In the genomic region with DNA sequence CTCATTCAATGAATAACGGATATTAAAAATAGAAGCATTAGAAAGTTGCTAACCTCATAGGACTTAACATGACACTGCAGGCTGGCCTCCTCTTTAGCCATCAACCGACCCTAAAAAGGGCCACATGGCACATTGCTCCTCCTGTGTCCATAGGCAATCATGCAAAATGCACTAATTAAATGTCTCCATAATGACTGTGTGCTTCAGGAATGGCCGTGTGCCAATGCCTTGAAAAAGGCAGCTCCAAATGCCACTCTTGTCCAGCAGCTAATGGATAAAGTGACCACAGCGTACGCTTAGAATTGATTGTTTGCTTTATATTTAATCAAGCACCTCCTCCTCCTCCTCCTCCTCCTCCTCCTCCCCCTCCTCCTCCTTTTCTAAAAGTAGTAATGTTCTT, we compare ENCODE assay signal across 17 mouse cellular contexts. TPM values are rescaled to one million over a fixed set of nuclear protein-coding genes. Genes with fewer than 3 reads are reported as not detected.
DNase-seq lines count a peak whose midpoint lies in the region.
"Had no signal": no experiment of that assay in that cellular context is flagged by ENCODE, and none has a peak within 500 bp of the region (broad histone marks: within the 10 kb centered on the region; RNA-seq: fewer than 3 reads in every experiment).

No protein-coding gene starts in this region.

- intact Hi-C loops in left cerebral cortex, postnatal 4 days (cut with DNase I) = no loop called here
- intact Hi-C loops in left cerebral cortex, postnatal 10 days (cut with DNase I) = no loop called here

- peak; percentile 50 to 63 for DNase-seq in cerebellum, postnatal 10 days
- no peak for DNase-seq in cerebellum, adult 11 months
- peak; percentile 18 to 48 for DNase-seq in cerebellum, postnatal 25 days
- DNase-seq in cerebellum, adult 8-10 months = no peak
- peak; percentile 29 for DNase-seq in left cerebral cortex, postnatal 4 days
- no peak for DNase-seq in left cerebral cortex, postnatal 10 days (ENCODE audit: extremely low spot score in 1 of 2, low spot score in 2 of 2)
- peak; percentile 51 for DNase-seq in Muller cell, postnatal 12 days (ENCODE audit: inconsistent ontology term)
- no peak for DNase-seq in frontal cortex, postnatal 14 days (ENCODE audit: low spot score in 2 of 2)
- DNase-seq: adrenal gland, adult 2 months; adrenal gland, postnatal 10 days; adrenal gland, postnatal 25 days; B cell, adult 2 months; cerebellum, adult 18-20 months; cerebellum, adult 9-11 months; forebrain, postnatal 0 days had no signal

RNA-seq across cellular contexts. Expression of a gene that starts 17.4 kb away (rescaled TPM):
- total RNA-seq in left cerebral cortex, postnatal 4 days (2021) = 10 to 100 TPM; 58.2 to 62.0 TPM
- total RNA-seq in left cerebral cortex, postnatal 10 days (2021) = 10 to 100 TPM; 39.1 to 41.5 TPM
- total RNA-seq: adrenal gland, adult 2 months; adrenal gland, postnatal 10 days; adrenal gland, postnatal 25 days; CH12.LX; G1E had no signal

Comparison
In these comparisons a context has a peak if more than half of its experiments do, and no peak if none do; other contexts are left out.
1. DNase-seq: peak in cerebellum, postnatal 10 days (2 of 2), cerebellum, postnatal 25 days (2 of 2), left cerebral cortex, postnatal 4 days (single experiment) and Muller cell, postnatal 12 days (single experiment); none in cerebellum, adult 11 months (single experiment), cerebellum, adult 8-10 months (single experiment), left cerebral cortex, postnatal 10 days (0 of 2) and frontal cortex, postnatal 14 days (0 of 2).